Mouse (Mus musculus) CH12.LX (cell line): Measurements from ENCODE around the gene Pigl. TPM values are rescaled to one million over a fixed set of nuclear protein-coding genes. Genes with fewer than 3 reads are reported as not detected.

ENCODE experiments used
- DNase-seq: peaks from one replicate; pipeline ENCODE4 v3.0.0-alpha.2; 2013; ENCODE audit errors: extremely low read depth
- H3K27ac ChIP-seq: 2 replicates; pipeline ENCODE4 v1.5.1; 2012; ENCODE audit warnings: low read depth, mild to moderate bottlenecking, control low read depth, moderate library complexity; ENCODE audit not compliant: insufficient read depth
- H3K27me3 ChIP-seq: replicated peaks from 2 replicates; pipeline ENCODE3; 2012; ENCODE audit warnings: inconsistent platforms
- H3K36me3 ChIP-seq, 2 experiments: replicated peaks in 1 of 2; 2 replicates each; pipeline versions ENCODE3 to v1.6.1; 2012; ENCODE audit warnings: inconsistent platforms in 1 of 2, low read length in 1 of 2, mild to moderate bottlenecking in 1 of 2, mixed read lengths in 1 of 2, moderate library complexity in 1 of 2; ENCODE audit not compliant: control insufficient read depth in 1 of 2, insufficient read depth in 1 of 2
- H3K4me1 ChIP-seq, 2 experiments: 2 replicates each; pipeline ENCODE4 v1.6.1; 2012; ENCODE audit warnings: inconsistent platforms in 1 of 2, moderate library complexity in 1 of 2; ENCODE audit not compliant: insufficient read depth in 2 of 2, control insufficient read depth in 1 of 2
- H3K4me2 ChIP-seq: 2 replicates; pipeline ENCODE4 v1.6.1; 2012; ENCODE audit warnings: low read depth, mild to moderate bottlenecking, control low read depth; ENCODE audit not compliant: poor library complexity, insufficient read depth, severe bottlenecking
- H3K4me3 ChIP-seq, 3 experiments: fragments of 150-350 bp in 1 of 3; sonication (generic) in 1 of 3; replicated peaks in 1 of 3; 2 replicates each; pipeline versions ENCODE3 to v1.5.1; 2011 to 2012; ENCODE audit warnings: low read depth in 2 of 3, low read length in 2 of 3, mild to moderate bottlenecking in 2 of 3, moderate library complexity in 2 of 3, control low read depth in 1 of 3, improper control_type of control experiment in 1 of 3, inconsistent platforms in 1 of 3, mixed read lengths in 1 of 3; ENCODE audit not compliant: poor library complexity in 1 of 3
- H3K79me2 ChIP-seq: replicated peaks from 2 replicates; pipeline ENCODE4 v1.6.1; 2012; ENCODE audit warnings: mild to moderate bottlenecking, moderate library complexity; ENCODE audit not compliant: control insufficient read depth, poor library complexity, insufficient read depth, severe bottlenecking; ENCODE audit errors: extremely low read depth
- H3K9ac ChIP-seq: 2 replicates; pipeline ENCODE4 v1.6.1; 2012; ENCODE audit warnings: low read depth, mild to moderate bottlenecking, control low read depth, moderate library complexity; ENCODE audit not compliant: insufficient read depth
- H3K9me3 ChIP-seq: replicated peaks from 2 replicates; pipeline ENCODE3; 2012; ENCODE audit warnings: low read length, inconsistent platforms, mixed read lengths
- CHD1 ChIP-seq: IDR thresholded peaks from 2 replicates; pipeline ENCODE4 v1.6.1; 2012; ENCODE audit warnings: low read depth, low read length, improper control_type of control experiment, inconsistent platforms
- CHD2 ChIP-seq: IDR thresholded peaks from 2 replicates; pipeline ENCODE4 v1.6.1; 2011; ENCODE audit warnings: low read length, improper control_type of control experiment
- ELF1 ChIP-seq: IDR thresholded peaks from 2 replicates; pipeline ENCODE4 v1.6.1; 2014; ENCODE audit warnings: low read depth, mild to moderate bottlenecking, inconsistent platforms, low read length, improper control_type of control experiment
- ETS1 ChIP-seq: conservative IDR thresholded peaks from 2 replicates; pipeline ENCODE4 v1.6.1; 2012; ENCODE audit warnings: low read depth, mild to moderate bottlenecking, inconsistent platforms, low read length, improper control_type of control experiment, moderate library complexity
- GABPA ChIP-seq: IDR thresholded peaks from 2 replicates; pipeline ENCODE4 v1.6.1; 2012; ENCODE audit warnings: low read depth, low read length, improper control_type of control experiment, inconsistent platforms; ENCODE audit not compliant: insufficient replicate concordance
- HCFC1 ChIP-seq: IDR thresholded peaks from 2 replicates; pipeline ENCODE4 v1.6.1; 2012; ENCODE audit warnings: low read depth, mild to moderate bottlenecking, inconsistent platforms, low read length, improper control_type of control experiment
- IRF4 ChIP-seq: IDR thresholded peaks from 2 replicates; pipeline ENCODE4 v1.6.1; 2014; ENCODE audit warnings: low read depth, mild to moderate bottlenecking, inconsistent platforms, low read length, improper control_type of control experiment
- JUND ChIP-seq: conservative IDR thresholded peaks from 2 replicates; pipeline ENCODE4 v1.6.1; 2011; ENCODE audit warnings: low read depth, low read length, improper control_type of control experiment
- KAT2A ChIP-seq: IDR thresholded peaks from 2 replicates; pipeline ENCODE4 v1.6.1; 2012; ENCODE audit warnings: low read length, improper control_type of control experiment, inconsistent platforms; ENCODE audit not compliant: insufficient replicate concordance
- MAFK ChIP-seq: IDR thresholded peaks from 2 replicates; pipeline ENCODE4 v1.6.1; 2011; ENCODE audit warnings: low read length, improper control_type of control experiment; ENCODE audit not compliant: insufficient replicate concordance
- MAX ChIP-seq: IDR thresholded peaks from 2 replicates; pipeline ENCODE4 v1.6.1; 2011; ENCODE audit warnings: low read length, improper control_type of control experiment
- MAZ ChIP-seq: IDR thresholded peaks from 2 replicates; pipeline ENCODE4 v1.6.1; 2012; ENCODE audit warnings: low read depth, mild to moderate bottlenecking, inconsistent platforms, low read length, improper control_type of control experiment, moderate library complexity
- MEF2A ChIP-seq: IDR thresholded peaks from 2 replicates; pipeline ENCODE4 v1.6.1; 2014; ENCODE audit warnings: low read depth, mild to moderate bottlenecking, inconsistent platforms, low read length, improper control_type of control experiment, borderline replicate concordance
- MXI1 ChIP-seq: IDR thresholded peaks from 2 replicates; pipeline ENCODE4 v1.6.1; 2011; ENCODE audit warnings: mild to moderate bottlenecking, low read depth, low read length, improper control_type of control experiment
- MYC ChIP-seq: IDR thresholded peaks from 2 replicates; pipeline ENCODE4 v1.6.1; 2011; ENCODE audit warnings: low read depth, mild to moderate bottlenecking, improper control_type of control experiment, low read length
- NRF1 ChIP-seq: IDR thresholded peaks from 2 replicates; pipeline ENCODE4 v1.6.1; 2014; ENCODE audit warnings: low read depth, mild to moderate bottlenecking, inconsistent platforms, low read length, improper control_type of control experiment, moderate library complexity
- PAX5 ChIP-seq: IDR thresholded peaks from 2 replicates; pipeline ENCODE4 v1.6.1; 2012; ENCODE audit warnings: low read length, inconsistent platforms, mixed read lengths
- POLR2A ChIP-seq: IDR thresholded peaks from 2 replicates; pipeline ENCODE4 v1.6.1; 2011; ENCODE audit warnings: low read depth, mild to moderate bottlenecking, improper control_type of control experiment, low read length
- RAD21 ChIP-seq: IDR thresholded peaks from 2 replicates; pipeline ENCODE4 v1.6.1; 2011; ENCODE audit warnings: low read depth, mild to moderate bottlenecking, low read length, improper control_type of control experiment, moderate library complexity
- SIN3A ChIP-seq: IDR thresholded peaks from 2 replicates; pipeline ENCODE4 v1.6.1; 2012; ENCODE audit warnings: low read length, improper control_type of control experiment, inconsistent platforms
- SMC3 ChIP-seq: IDR thresholded peaks from 2 replicates; pipeline ENCODE4 v1.6.1; 2011; ENCODE audit warnings: low read depth, low read length, improper control_type of control experiment
- TBP ChIP-seq: conservative IDR thresholded peaks from 2 replicates; pipeline ENCODE4 v1.6.1; 2011; ENCODE audit warnings: low read depth, low read length, improper control_type of control experiment
- TCF12 ChIP-seq: IDR thresholded peaks from 2 replicates; pipeline ENCODE4 v1.6.1; 2014; ENCODE audit warnings: low read depth, mild to moderate bottlenecking, inconsistent platforms, low read length, improper control_type of control experiment
- UBTF ChIP-seq: IDR thresholded peaks from 2 replicates; pipeline ENCODE4 v1.6.1; 2012; ENCODE audit warnings: low read depth, mild to moderate bottlenecking, inconsistent platforms, low read length, improper control_type of control experiment, moderate library complexity
- USF2 ChIP-seq: conservative IDR thresholded peaks from 2 replicates; pipeline ENCODE4 v1.6.1; 2011; ENCODE audit warnings: low read depth, low read length, improper control_type of control experiment
- ZKSCAN1 ChIP-seq: IDR thresholded peaks from 2 replicates; pipeline ENCODE4 v1.6.1; 2012; ENCODE audit warnings: low read depth, inconsistent platforms, low read length, improper control_type of control experiment, borderline replicate concordance
- ZMIZ1 ChIP-seq: IDR thresholded peaks from 2 replicates; pipeline ENCODE4 v1.6.1; 2012; ENCODE audit warnings: low read depth, mild to moderate bottlenecking, inconsistent platforms, low read length, improper control_type of control experiment
- ZNF384 ChIP-seq: IDR thresholded peaks from 2 replicates; pipeline ENCODE4 v1.6.1; 2012; ENCODE audit warnings: low read depth, low read length, improper control_type of control experiment, inconsistent platforms
- dilution Hi-C: fragments of 300-500 bp; cut with MboI; formaldehyde crosslinking; loops from 2 replicates; pipeline ENCODE4 v1.14.3; 2020; ENCODE audit warnings: low sequenced_read_pairs; ENCODE audit not compliant: extremely low pct_unique_long_range_greater_than_20kb, extremely low pct_ligation_motif_present
- in situ Hi-C: fragments of 300-500 bp; cut with MboI; formaldehyde crosslinking; loops from 3 replicates; pipeline ENCODE4 v1.14.3; 2019; ENCODE audit warnings: low sequenced_read_pairs, low pct_ligation_motif_present, low pct_unique_long_range_greater_than_20kb, mixed read lengths
- polyA plus RNA-seq: library from polyadenylated mRNA; unstranded; fragments of >175 nt; gene quantifications from 2 replicates; pipeline ENCODE4 v1.2.1, GENCODE M21; 2012; ENCODE audit warnings: low read depth; ENCODE audit not compliant: insufficient read length
- total RNA-seq, 2 experiments: library from RNA; depleted of rRNA; stranded (reverse); fragments of 300-350 nt in 1 of 2; fragments of >200 nt in 1 of 2; gene quantifications; 2 replicates each; pipeline ENCODE4 v1.2.3; 2012 to 2014

Pigl gene
- total and polyA plus RNA-seq, 3 experiments: 4.4 to 9.1 (median 5.6) TPM

GRCm38 (mm10) chr11:62456483-62457172, 1.6 kb upstream of the Pigl start:
- peaks cover 0 to 17% of the 10 kb centered on the region in 2 experiments for H3K36me3 ChIP-seq
- no peaks in the 10 kb centered on the region for H3K9me3 ChIP-seq
- peaks cover 54% of the 10 kb centered on the region for H3K79me2 ChIP-seq
- in situ Hi-C loops (no loop called here), dilution Hi-C loops (no loop called here)
- H3K4me3 ChIP-seq: peak overlapping the region; percentile 82 to 98 (median 83)
- H3K27me3 ChIP-seq: no peaks in the 10 kb centered on the region
- peak; percentile 85; the same call in 1 of the 2 replicates for TF ChIP-seq UBTF
- no peak for TF ChIP-seq USF2
- no peak for TF ChIP-seq NRF1
- TF ChIP-seq HCFC1: peak; percentile 32; the same call in 1 of the 2 replicates
- peak; percentile 58 for TF ChIP-seq MAX
- peak; percentile 65 for TF ChIP-seq POLR2A
- TF ChIP-seq TBP: peak; percentile 73; the same call in 1 of the 2 replicates
- peak; percentile 97 for TF ChIP-seq ZNF384
- peak; percentile 82; the same call in 1 of the 2 replicates for TF ChIP-seq MAZ
- TF ChIP-seq SIN3A: peak; percentile 93
- TF ChIP-seq ZKSCAN1: no peak
- peak; percentile 29; the same call in 1 of the 2 replicates for TF ChIP-seq TCF12
- TF ChIP-seq KAT2A: no peak
- TF ChIP-seq IRF4: 0 out of 2 replicates have a peak, but pooled peaks have one; percentile 12
- peak overlapping the region; percentile 82 for H3K27ac ChIP-seq
- DNase-seq: peak; percentile 74
- H3K9ac ChIP-seq: peak overlapping the region; percentile 96
- peaks cover 0 to 34% of the 10 kb centered on the region in 2 experiments; a peak in 3 of 4 replicates for H3K4me1 ChIP-seq
- H3K4me2 ChIP-seq: peak overlapping the region; percentile 95; the same call in 1 of the 2 replicates

DNA sequence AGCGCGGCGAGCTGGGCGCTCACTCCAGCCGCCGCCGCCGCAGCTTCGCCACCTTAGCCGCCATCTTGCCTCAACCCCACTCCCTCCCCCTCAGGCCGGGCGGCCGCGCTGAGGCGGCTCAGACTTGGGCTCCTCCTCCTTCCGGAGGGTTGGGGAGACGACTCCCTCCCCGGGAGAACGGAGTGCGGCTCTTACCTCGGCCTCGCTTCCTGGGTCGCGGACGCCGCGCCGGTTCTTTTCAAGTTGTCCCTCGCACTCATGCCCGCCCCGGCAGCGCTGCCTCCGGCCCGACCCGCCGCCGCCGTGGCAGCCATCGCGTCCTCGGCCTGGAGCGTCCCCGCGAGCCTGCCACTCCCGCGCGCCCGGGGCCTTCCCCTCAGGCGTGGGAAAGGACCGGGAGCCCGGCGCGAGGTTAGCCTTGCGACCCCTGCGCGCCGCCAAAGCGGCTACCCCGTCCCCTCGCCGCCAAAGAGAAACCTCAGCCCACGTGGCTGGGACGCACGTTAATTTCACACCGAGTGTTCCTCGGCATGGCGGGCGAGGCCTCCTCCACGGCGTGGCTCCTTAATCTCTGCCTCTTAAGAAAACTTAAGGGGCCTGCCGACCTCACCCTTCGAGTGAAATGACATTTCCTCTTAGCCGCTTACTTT, 894 bp upstream of the Pigl start:
- H3K4me3 ChIP-seq: peak overlapping the region; percentile 82 to 98 (median 83)
- peak overlapping the region; percentile 90 for H3K27ac ChIP-seq
- in situ Hi-C loops: no loop called here
- DNase-seq: peak; percentile 91
- peaks cover 0 to 32% of the 10 kb centered on the region in 2 experiments; a peak in 3 of 4 replicates for H3K4me1 ChIP-seq
- peaks cover 50% of the 10 kb centered on the region for H3K79me2 ChIP-seq
- H3K27me3 ChIP-seq: no peaks in the 10 kb centered on the region
- dilution Hi-C loops: no loop called here
- H3K36me3 ChIP-seq: peaks cover 0 to 17% of the 10 kb centered on the region in 2 experiments
- H3K4me2 ChIP-seq: peak overlapping the region; percentile 56
- no peaks in the 10 kb centered on the region for H3K9me3 ChIP-seq
- H3K9ac ChIP-seq: peak overlapping the region; percentile 96
- TF ChIP-seq MEF2A (peak; percentile 84), MXI1 (peak; percentile 92), ETS1 (no peak), GABPA (no peak), CHD1 (no peak; the same call in 1 of the 2 replicates), RAD21 (no peak), MAZ (peak; percentile 96), SMC3 (no peak), POLR2A (peak; percentile 99), ELF1 (peak; percentile 85), CHD2 (peak; percentile 71), USF2 (no peak), MAFK (no peak), ZKSCAN1 (no peak), JUND (no peak), NRF1 (peak; percentile 69), MYC (peak; percentile 68), ZNF384 (no peak), ZMIZ1 (peak; percentile 98), PAX5 (no peak), IRF4 (peak; percentile 78), KAT2A (0 out of 2 replicates have a peak, but pooled peaks have one; percentile 62), TCF12 (peak; percentile 95)
